Mouse (Mus musculus): Measurements from ENCODE around the gene Loxl4. TPM values are rescaled to one million over a fixed set of nuclear protein-coding genes. Genes with fewer than 3 reads are reported as not detected.

Loxl4 gene
- total and polyA plus RNA-seq, 2 experiments from 2014 or later, result 0.15 to 1.5 TPM

GRCm38 (mm10) chr19:42657306-42657705 is 44.7 kb upstream of the Loxl4 start:
- H3K27ac ChIP-seq (ENCODE audit: low read depth, low read length), result no peak overlapping the region
- H3K9ac ChIP-seq, result no peak overlapping the region
- no peaks in the 10 kb centered on the region for H3K4me1 ChIP-seq (ENCODE audit: insufficient read depth)
- H3K4me3 ChIP-seq (ENCODE audit: low read depth, low read length), result no peak overlapping the region
- H3K36me3 ChIP-seq (ENCODE audit: insufficient read depth), result no peaks in the 10 kb centered on the region
- no peak overlapping the region for H3K4me2 ChIP-seq (ENCODE audit: low read depth)
- DNase-seq, result no peak
- no peak for ATAC-seq
- WGBS, result 89% methylated on average over 2 of the region's 2 CpGs
- TF ChIP-seq CTCF (IDR thresholded peaks at IDR 0.05; ENCODE audit: low read depth), result no peak
- no peaks in the 10 kb centered on the region for H3K27me3 ChIP-seq (ENCODE audit: insufficient read depth, low read length)
- no peaks in the 10 kb centered on the region for H3K9me3 ChIP-seq (ENCODE audit: low read length)

GRCm38 (mm10) chr19:42655006-42655405 is 42.4 kb upstream of the Loxl4 start:
- peak; percentile 83 for TF ChIP-seq CTCF (IDR thresholded peaks at IDR 0.05; ENCODE audit: low read depth)
- Histone ChIP-seq H3K27ac (ENCODE audit: low read depth, low read length) (no peak overlapping the region), H3K9me3 (ENCODE audit: low read length) (no peaks in the 10 kb centered on the region), H3K4me2 (ENCODE audit: low read depth) (no peak overlapping the region), H3K27me3 (ENCODE audit: insufficient read depth, low read length) (no peaks in the 10 kb centered on the region), H3K4me1 (ENCODE audit: insufficient read depth) (no peaks in the 10 kb centered on the region), H3K4me3 (ENCODE audit: low read depth, low read length) (no peak overlapping the region), H3K9ac (no peak overlapping the region), H3K36me3 (ENCODE audit: insufficient read depth) (no peaks in the 10 kb centered on the region)
- WGBS, result 56% methylated on average over 1 of the region's 1 CpGs
- DNase-seq (peak; percentile 65), ATAC-seq (peak; percentile 35; the same call in 1 of the 2 replicates)

GRCm38 (mm10) chr19:42653091-42653490 is 40.5 kb upstream of the Loxl4 start:
- no peaks in the 10 kb centered on the region for H3K4me1 ChIP-seq (ENCODE audit: insufficient read depth)
- TF ChIP-seq CTCF (IDR thresholded peaks at IDR 0.05; ENCODE audit: low read depth), result no peak
- H3K27ac ChIP-seq (ENCODE audit: low read depth, low read length), result no peak overlapping the region
- no peaks in the 10 kb centered on the region for H3K27me3 ChIP-seq (ENCODE audit: insufficient read depth, low read length)
- H3K9ac ChIP-seq, result no peak overlapping the region
- ATAC-seq (no peak), DNase-seq (no peak)
- H3K4me2 ChIP-seq (ENCODE audit: low read depth), result no peak overlapping the region
- no peaks in the 10 kb centered on the region for H3K36me3 ChIP-seq (ENCODE audit: insufficient read depth)
- H3K9me3 ChIP-seq (ENCODE audit: low read length), result no peaks in the 10 kb centered on the region
- 29% methylated on average over 6 of the region's 6 CpGs for WGBS
- H3K4me3 ChIP-seq (ENCODE audit: low read depth, low read length), result no peak overlapping the region

- no peaks in the 10 kb centered on the region for H3K36me3 ChIP-seq (ENCODE audit: insufficient read depth)
- no peak overlapping the region for H3K4me2 ChIP-seq (ENCODE audit: low read depth)
- H3K27ac ChIP-seq (ENCODE audit: low read depth, low read length), result no peak overlapping the region
- no peaks in the 10 kb centered on the region for H3K27me3 ChIP-seq (ENCODE audit: insufficient read depth, low read length)
- ATAC-seq (no peak), DNase-seq (no peak)
- H3K4me3 ChIP-seq (ENCODE audit: low read depth, low read length), result no peak overlapping the region
- no peaks in the 10 kb centered on the region for H3K4me1 ChIP-seq (ENCODE audit: insufficient read depth)
- 66% methylated on average over 7 of the region's 7 CpGs for WGBS
- no peak for TF ChIP-seq CTCF (IDR thresholded peaks at IDR 0.05; ENCODE audit: low read depth)
- no peaks in the 10 kb centered on the region for H3K9me3 ChIP-seq (ENCODE audit: low read length)
- H3K9ac ChIP-seq, result no peak overlapping the region
These were observed 39.8 kb upstream of the Loxl4 start for GRCm38 (mm10) chr19:42652425-42652824.

- H3K4me3 ChIP-seq (ENCODE audit: low read depth, low read length), result no peak overlapping the region
- no peak overlapping the region for H3K27ac ChIP-seq (ENCODE audit: low read depth, low read length)
- H3K4me2 ChIP-seq (ENCODE audit: low read depth), result no peak overlapping the region
- 79% methylated on average over 9 of the region's 9 CpGs for WGBS
- no peaks in the 10 kb centered on the region for H3K27me3 ChIP-seq (ENCODE audit: insufficient read depth, low read length)
- H3K9me3 ChIP-seq (ENCODE audit: low read length), result no peaks in the 10 kb centered on the region
- ATAC-seq (no peak), DNase-seq (no peak)
- TF ChIP-seq CTCF (IDR thresholded peaks at IDR 0.05; ENCODE audit: low read depth), result no peak
- no peaks in the 10 kb centered on the region for H3K4me1 ChIP-seq (ENCODE audit: insufficient read depth)
- no peaks in the 10 kb centered on the region for H3K36me3 ChIP-seq (ENCODE audit: insufficient read depth)
- no peak overlapping the region for H3K9ac ChIP-seq
These were observed 27.6 kb upstream of the Loxl4 start for GRCm38 (mm10) chr19:42640211-42640610.

- WGBS, result 82% methylated on average over 8 of the region's 8 CpGs
- Histone ChIP-seq H3K36me3 (ENCODE audit: insufficient read depth) (no peaks in the 10 kb centered on the region), H3K27ac (ENCODE audit: low read depth, low read length) (no peak overlapping the region)
These were observed 26.9 kb upstream of the Loxl4 start for GRCm38 (mm10) chr19:42639544-42639943.

GRCm38 (mm10) chr19:42638604-42639481 is 26.2 kb upstream of the Loxl4 start:
- DNase-seq, result no peak
- no peak for TF ChIP-seq CTCF (IDR thresholded peaks at IDR 0.05; ENCODE audit: low read depth)
- no peak overlapping the region for H3K4me3 ChIP-seq (ENCODE audit: low read depth, low read length)

More at GRCm38 (mm10) chr19:42639544-42639943, 26.9 kb upstream of the Loxl4 start:
- Histone ChIP-seq H3K4me3 (ENCODE audit: low read depth, low read length) (no peak overlapping the region), H3K4me1 (ENCODE audit: insufficient read depth) (no peaks in the 10 kb centered on the region), H3K9me3 (ENCODE audit: low read length) (no peaks in the 10 kb centered on the region), H3K27me3 (ENCODE audit: insufficient read depth, low read length) (no peaks in the 10 kb centered on the region), H3K9ac (no peak overlapping the region), H3K4me2 (ENCODE audit: low read depth) (no peak overlapping the region)
- no peak for DNase-seq
- no peak for ATAC-seq
- no peak for TF ChIP-seq CTCF (IDR thresholded peaks at IDR 0.05; ENCODE audit: low read depth)

More at GRCm38 (mm10) chr19:42638604-42639481, 26.2 kb upstream of the Loxl4 start:
- no peak overlapping the region for H3K27ac ChIP-seq (ENCODE audit: low read depth, low read length)
- no peaks in the 10 kb centered on the region for H3K9me3 ChIP-seq (ENCODE audit: low read length)
- no peaks in the 10 kb centered on the region for H3K36me3 ChIP-seq (ENCODE audit: insufficient read depth)
- no peaks in the 10 kb centered on the region for H3K27me3 ChIP-seq (ENCODE audit: insufficient read depth, low read length)
- no peak for ATAC-seq
- no peak overlapping the region for H3K9ac ChIP-seq
- no peaks in the 10 kb centered on the region for H3K4me1 ChIP-seq (ENCODE audit: insufficient read depth)
- WGBS, result 68% methylated on average over 8 of the region's 8 CpGs
- H3K4me2 ChIP-seq (ENCODE audit: low read depth), result no peak overlapping the region

Data from forebrain, postnatal 0 days (tissue).